Mouse (Mus musculus) forelimb bud, embryonic 11.5 days (tissue): ENCODE measurements around the gene B3gat3.

Experiments
- DNase-seq: peaks from one replicate; pipeline ENCODE4 v3.0.0-alpha.2; 2012; ENCODE audit warnings: low read depth, low spot score

B3gat3 gene

GRCm38 (mm10) chr19:8897865-8898495, 22.2 kb upstream of the B3gat3 start, which contains the start of gene Ganab:
Gene Ganab, plus strand, starts transcription at chr19:8898071.
- peak; percentile 96 for DNase-seq

DNA sequence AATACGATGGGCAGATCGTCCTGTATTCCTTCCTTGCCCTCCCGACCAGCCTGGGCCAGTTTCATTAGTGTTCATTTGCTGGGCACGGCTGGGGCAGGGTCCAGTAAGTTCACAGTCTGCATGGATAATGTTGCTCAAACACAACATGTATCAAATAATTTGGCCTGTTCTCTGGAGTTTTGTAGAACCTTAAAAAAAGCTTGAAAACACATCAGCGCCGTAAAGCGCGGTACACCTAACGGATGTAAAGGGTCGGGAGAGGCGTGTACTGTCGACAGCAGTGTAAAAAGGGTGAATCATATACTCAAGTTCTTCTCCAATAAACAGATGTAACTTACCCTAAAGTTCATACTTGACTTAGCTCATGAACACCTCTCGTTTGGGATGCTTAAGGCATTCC, 21.6 kb upstream of the B3gat3 start:
- DNase-seq, result no peak

DNA sequence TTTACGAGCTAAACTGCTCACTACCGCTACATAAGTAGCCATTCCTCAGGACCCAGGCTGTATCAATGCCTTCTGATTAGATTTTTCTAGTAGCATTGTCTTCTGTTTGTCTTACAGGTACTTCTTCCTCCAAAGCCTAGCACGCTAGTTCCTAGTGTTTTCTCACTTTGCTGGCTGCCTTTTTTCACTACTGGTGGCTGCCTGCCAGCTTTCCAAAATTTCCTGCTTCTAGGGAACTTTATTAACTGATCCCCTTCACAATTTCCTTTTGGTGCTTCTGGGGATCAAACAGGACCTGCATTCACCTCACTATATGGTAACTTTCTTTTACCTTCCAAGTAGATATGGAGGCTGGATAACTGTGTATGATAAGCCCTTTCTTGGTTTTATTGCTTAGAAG, 21.1 kb upstream of the B3gat3 start:
- DNase-seq, result no peak

DNA sequence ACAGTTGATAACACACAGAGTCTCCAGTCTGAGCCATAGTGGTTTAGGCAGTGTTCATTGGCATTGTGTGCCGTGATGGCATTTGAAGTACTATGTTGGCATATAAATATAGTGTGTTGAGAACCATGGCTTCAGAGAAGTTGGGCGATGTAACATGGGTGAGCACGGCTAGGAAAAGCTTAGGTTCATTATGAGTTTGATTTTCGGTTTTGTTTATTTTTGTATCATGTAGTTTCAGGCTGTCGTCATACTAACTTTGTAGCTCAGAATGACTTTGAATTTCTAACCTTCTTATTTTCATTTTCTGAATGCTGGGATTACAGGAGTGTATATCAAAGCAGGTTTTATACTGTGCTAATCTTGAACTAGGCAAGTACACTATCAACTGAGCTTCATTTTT, 16.8 kb upstream of the B3gat3 start:
- no peak for DNase-seq

DNA sequence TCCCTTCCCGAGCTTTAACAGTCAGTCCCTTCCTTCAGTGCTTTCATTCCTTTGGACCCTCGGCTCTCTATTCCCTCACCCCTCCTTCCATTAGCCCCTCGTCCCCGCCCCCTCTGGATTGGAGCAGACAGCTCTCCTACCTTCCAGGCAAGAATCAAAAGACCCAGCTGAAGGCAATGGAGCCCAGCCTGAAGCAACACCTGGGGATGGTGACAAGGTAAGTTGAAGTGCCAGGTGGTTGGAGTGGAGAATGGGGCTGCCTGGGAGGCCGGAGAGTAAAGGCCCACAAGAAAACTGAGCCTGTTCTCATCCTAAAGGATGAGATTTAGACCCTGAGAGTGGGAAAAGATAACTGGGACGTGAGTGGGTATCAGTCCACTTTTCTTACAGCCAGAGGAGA, 11.6 kb upstream of the B3gat3 start:
- no peak for DNase-seq

GRCm38 (mm10) chr19:8911810-8912209, 8.4 kb upstream of the B3gat3 start:
- DNase-seq, result no peak

DNA sequence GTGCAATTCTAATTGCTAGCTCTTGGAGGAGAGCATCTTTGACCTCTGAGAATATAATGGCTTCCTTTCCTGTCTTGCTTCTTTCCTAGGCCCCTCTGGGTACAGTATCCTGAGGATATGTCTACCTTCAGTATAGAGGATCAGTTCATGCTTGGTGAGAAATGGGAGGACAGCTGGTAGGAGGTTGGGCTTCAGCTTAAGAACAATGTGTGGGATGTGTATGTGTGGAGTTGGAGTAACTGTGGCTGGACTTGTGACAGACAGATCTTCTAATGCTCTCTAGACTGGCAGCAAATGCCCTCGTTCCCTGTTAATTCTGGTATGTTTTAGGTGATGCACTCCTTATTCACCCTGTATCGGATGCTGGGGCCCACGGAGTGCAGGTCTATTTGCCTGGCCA, 6.0 kb upstream of the B3gat3 start:
- DNase-seq, result no peak

- DNase-seq, result no peak
These were observed 1.2 kb upstream of the B3gat3 start for GRCm38 (mm10) chr19:8919000-8919399.

GRCm38 (mm10) chr19:8919684-8920072, 496 bp upstream of the B3gat3 start:
- DNase-seq, result no peak

DNA sequence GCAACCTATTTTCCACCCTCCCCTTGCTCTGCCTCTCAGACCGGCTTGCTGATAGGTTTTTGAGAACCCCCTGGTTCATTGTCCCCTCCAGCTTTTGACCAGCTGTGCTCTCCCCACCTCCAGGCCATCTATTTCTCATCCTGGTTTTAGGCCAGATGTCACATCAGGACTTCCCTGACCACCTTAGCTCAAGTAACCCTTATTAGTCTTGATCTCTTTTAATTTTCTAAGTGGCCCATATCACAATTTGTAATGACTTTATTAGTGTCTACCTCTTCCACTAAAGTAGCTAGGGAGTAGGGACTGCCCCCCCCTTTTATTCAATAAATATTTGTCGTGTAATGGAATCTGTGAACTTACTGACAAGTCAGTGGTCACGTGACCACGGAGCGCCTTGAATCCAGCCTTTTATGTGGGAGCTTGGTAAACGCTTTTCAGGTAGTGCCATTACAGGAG, 690 bp downstream of the B3gat3 start:
- no peak for DNase-seq

DNA sequence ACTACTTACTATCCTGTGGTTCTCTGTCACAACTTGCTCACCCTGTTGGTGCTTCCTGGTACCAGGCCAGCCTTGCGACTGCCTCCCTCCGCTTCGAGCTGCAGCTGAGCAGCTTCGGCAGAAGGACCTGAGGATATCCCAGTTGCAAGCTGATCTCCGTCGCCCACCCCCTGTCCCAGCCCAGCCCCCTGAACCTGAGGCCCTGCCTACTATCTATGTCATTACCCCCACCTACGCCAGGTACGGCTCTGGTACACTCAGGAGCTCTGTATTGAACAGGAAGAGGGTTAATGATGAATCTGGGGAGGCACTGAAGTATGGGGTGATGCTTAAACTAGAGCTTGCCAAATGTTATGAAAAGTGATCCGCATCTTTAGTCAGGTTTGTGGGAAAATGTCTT, 1.6 kb downstream of the B3gat3 start:
- no peak for DNase-seq

DNA sequence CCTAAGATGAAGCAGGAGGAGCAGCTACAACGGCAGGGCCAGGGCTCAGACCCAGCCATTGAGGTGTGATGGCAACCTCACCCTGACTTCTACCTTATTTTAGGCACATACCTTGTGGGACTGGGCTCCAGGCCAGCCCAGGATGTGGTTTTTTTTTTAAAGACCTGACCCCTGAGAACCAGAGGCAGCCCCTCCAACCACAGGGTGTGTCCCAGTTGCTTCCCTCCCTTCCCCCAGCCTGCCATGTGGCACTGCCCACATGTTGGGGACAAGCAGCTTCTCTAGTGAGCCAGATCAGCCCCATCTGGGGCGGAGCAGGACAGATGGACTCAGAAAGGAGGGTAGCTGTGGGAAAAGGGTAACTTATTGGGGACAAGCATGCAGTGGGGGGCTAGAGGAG, 6.6 kb downstream of the B3gat3 start:
- no peak for DNase-seq

- DNase-seq, result no peak
These were observed 7.8 kb downstream of the B3gat3 start for GRCm38 (mm10) chr19:8927891-8928525.

DNA sequence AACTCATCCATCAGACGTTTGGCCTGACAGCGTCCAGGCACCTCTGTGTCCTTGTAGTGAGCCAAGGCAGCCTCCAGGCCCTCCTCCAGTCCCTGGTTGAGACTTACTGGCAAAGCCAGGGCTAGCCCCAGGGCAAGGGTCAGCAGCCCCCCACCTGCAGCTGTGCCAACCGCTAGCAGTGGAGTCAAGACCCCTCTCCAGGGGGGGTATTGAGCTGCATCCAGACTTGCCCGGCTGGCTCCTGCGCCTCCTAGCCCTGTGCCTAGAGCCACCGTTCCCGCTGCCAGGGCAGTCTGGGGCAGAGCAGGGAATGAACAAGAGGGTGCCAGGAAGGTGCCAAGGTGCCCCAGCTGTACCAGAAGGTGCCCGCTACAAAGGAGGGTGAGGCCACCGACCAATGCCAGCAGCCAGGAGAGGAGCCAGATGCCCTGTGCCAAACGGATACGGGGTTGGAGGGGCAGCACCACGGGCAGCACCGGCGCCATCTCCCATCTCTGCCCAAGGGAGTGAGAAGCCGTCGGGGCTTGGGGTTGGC, 8.6 kb downstream of the B3gat3 start:
- no peak for DNase-seq

GRCm38 (mm10) chr19:8929224-8930088, 9.3 kb downstream of the B3gat3 start, which contains the start of the genes Rom1 and Eml3:
Gene Rom1, minus strand, starts transcription at chr19:8929356.
Gene Eml3, plus strand, starts transcription at chr19:8929552.
- peak; percentile 67 for DNase-seq

GRCm38 (mm10) chr19:8930117-8930516, 9.9 kb downstream of the B3gat3 start:
- no peak for DNase-seq

- no peak for DNase-seq
These were observed 10.6 kb downstream of the B3gat3 start for GRCm38 (mm10) chr19:8930771-8931170.

DNA sequence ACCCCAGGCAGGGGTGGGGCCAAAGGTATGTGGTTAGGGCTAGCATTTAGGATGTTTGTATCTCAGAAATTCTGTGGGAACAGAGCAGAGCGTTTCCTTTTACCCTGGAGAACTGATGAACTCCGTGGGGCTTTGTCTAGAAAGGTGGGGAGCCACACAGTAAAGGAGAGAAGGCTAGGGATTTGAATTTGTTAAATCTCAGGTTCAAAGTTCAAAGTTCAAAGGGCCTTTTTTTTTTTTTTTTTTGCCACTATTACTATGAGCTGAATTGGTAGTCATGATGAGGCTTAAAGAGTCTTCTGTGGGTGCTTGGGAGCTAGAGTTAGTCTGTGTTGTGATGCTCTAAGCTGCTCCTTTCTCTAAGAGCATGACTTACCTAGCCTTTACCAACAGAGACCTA, 16.6 kb downstream of the B3gat3 start:
- DNase-seq, result no peak

GRCm38 (mm10) chr19:8940526-8941133, 20.5 kb downstream of the B3gat3 start:
- DNase-seq, result no peak

DNA sequence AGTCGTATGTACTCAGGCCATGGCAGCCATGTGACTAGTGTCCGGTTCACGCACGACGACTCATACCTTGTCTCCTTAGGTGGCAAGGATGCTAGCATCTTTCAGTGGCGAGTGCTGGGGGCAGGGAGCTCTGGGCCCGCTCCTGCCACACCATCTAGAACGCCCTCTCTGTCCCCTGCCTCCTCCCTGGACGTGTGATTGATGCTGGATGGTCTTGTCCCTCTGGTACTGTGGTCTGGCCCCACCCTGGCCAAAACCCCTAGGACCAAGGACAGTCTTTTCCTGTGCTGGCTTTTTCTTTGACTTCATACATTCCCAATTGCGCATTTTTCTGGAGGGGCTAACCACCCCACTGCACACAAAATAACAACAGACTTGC, 21.0 kb downstream of the B3gat3 start:
- no peak for DNase-seq

DNA sequence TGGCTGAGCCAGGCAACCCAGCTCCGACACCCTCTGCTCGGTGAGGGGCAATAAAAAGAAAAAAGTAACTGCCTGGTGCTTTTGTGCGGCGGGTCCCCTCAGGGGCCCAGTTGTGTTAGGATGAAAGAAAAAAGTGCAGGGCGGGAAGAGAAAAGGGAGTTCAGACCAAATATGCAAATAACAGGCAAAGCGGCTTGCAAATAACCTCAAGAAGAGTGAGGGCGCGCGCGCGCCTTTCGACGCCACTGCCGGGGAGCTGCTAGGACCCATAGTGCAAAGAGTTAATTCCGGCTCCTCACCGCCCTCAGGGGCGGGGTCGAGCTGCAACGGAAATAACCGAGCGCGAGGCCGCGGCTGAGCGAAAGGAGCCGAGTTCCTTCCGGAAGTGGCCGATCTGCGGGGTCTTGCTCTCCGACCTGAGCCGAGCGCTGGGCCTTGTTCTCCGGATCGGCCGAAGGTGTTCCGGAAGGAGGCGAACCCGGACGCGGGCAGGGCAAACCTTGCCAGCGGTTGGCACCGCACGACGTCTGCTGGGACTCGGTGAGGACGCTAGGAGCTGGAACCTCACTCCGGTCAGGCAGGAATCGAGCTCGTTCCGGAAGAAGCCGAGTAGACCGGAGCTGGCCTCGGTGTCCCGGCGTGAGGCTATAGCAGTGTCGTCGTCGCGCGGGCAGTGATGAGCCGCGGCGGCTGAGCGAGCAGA, 21.5 kb downstream of the B3gat3 start, which contains the start of gene Mta2:
Gene Mta2 (plus strand): TSS at position 361 of the 703 bp plus-strand sequence.
- peak; percentile 98 for DNase-seq
